Mouse (Mus musculus) heart, adult 2 months (tissue): Measurements from ENCODE around the gene Timm13. TPM values are rescaled to one million over a fixed set of nuclear protein-coding genes. Genes with fewer than 3 reads are reported as not detected.
A peak's percentile ranks its signal among the peaks of the same experiment; 100 is the strongest.

Experiments
- DNase-seq, 2 experiments: peaks; one replicate each; pipeline ENCODE4 v3.0.0; 2021
- H3K27ac ChIP-seq: fragments of 200-600 bp; 2 replicates; pipeline ENCODE4 v1.8.1; 2022
- H3K27me3 ChIP-seq: fragments of 200-500 bp; 2 replicates; pipeline ENCODE4 v1.6.1; 2012; ENCODE audit warnings: mild to moderate bottlenecking, low read length, inconsistent platforms, mixed read lengths; ENCODE audit not compliant: control insufficient read depth, insufficient read depth
- H3K36me3 ChIP-seq: fragments of 200-500 bp; 2 replicates; pipeline ENCODE4 v1.6.1; 2012; ENCODE audit warnings: low read length, inconsistent platforms; ENCODE audit not compliant: control insufficient read depth, insufficient read depth
- H3K4me1 ChIP-seq: fragments of 200-500 bp; 2 replicates; pipeline ENCODE4 v1.6.1; 2011; ENCODE audit warnings: low read length; ENCODE audit not compliant: control insufficient read depth, insufficient read depth
- H3K4me3 ChIP-seq: fragments of 200-600 bp; 2 replicates; pipeline ENCODE4 v1.8.1; 2022
- H3K79me2 ChIP-seq: fragments of 200-500 bp; replicated peaks from 2 replicates; pipeline ENCODE4 v1.6.1; 2012; ENCODE audit warnings: mild to moderate bottlenecking, inconsistent platforms, low read length, moderate library complexity, mixed read lengths; ENCODE audit not compliant: control insufficient read depth, insufficient read depth
- H3K9ac ChIP-seq: fragments of 200-500 bp; 2 replicates; pipeline ENCODE4 v1.6.1; 2012; ENCODE audit warnings: low read depth, mild to moderate bottlenecking, control low read depth, inconsistent platforms, low read length, mixed read lengths
- CTCF ChIP-seq: fragments of 200-600 bp; IDR thresholded peaks from 2 replicates; pipeline ENCODE4 v1.8.1; 2022; ENCODE audit warnings: antibody characterized with exemption, mild to moderate bottlenecking, moderate library complexity
- EP300 ChIP-seq: fragments of 200-500 bp; IDR thresholded peaks from 2 replicates; pipeline ENCODE4 v1.6.1; 2011; ENCODE audit warnings: low read depth, low read length, control low read depth; ENCODE audit not compliant: insufficient read depth
- POLR2A ChIP-seq: fragments of 200-500 bp; IDR thresholded peaks from 2 replicates; pipeline ENCODE4 v1.6.1; 2011; ENCODE audit warnings: mild to moderate bottlenecking, low read depth, low read length, control low read depth; ENCODE audit not compliant: insufficient read depth
- WGBS: fragments of 180-500 bp; shearing (Covaris S2); methylation state at CpG from one replicate; pipeline ENCODE4 v1.1.7; 2018; 5-methylcytosine and 5-hydroxymethylcytosine counted together
- intact Hi-C: fragments of 180-260 bp; cut with DNase I; formaldehyde crosslinking; loops from one replicate; pipeline ENCODE4 v1.15.1; 2025
- polyA plus RNA-seq: library from polyadenylated mRNA; depleted of rRNA; stranded (reverse); fragments of >200 nt; gene quantifications from 2 replicates; pipeline ENCODE4 v1.2.3, GENCODE M21; 2012
- total RNA-seq, 2 experiments: library from RNA; stranded (reverse); gene quantifications; 2 replicates each; pipeline ENCODE4 v1.2.3; 2021

Timm13 gene
- total and polyA plus RNA-seq, 3 experiments = 126 to 188 (median 133) TPM

GRCm38 (mm10) chr10:80946684-80947437 is 46.1 kb upstream of the Timm13 start:
- H3K4me3 ChIP-seq = no peak overlapping the region
- peak overlapping the region; percentile 42; the same call in 1 of the 2 replicates for H3K27ac ChIP-seq
- H3K79me2 ChIP-seq = no peaks in the 10 kb centered on the region
- no peaks in the 10 kb centered on the region for H3K27me3 ChIP-seq
- DNase-seq = no peak
- H3K4me1 ChIP-seq = peaks cover 12% of the 10 kb centered on the region
- intact Hi-C loops = no loop called here
- TF ChIP-seq POLR2A (no peak), CTCF (peak; percentile 57), EP300 (0 out of 2 replicates have a peak, but pooled peaks have one; percentile 10)
- H3K36me3 ChIP-seq = no peaks in the 10 kb centered on the region
- H3K9ac ChIP-seq = no peak overlapping the region
- 70% methylated on average over 14 of the region's 14 CpGs for WGBS

GRCm38 (mm10) chr10:80944231-80944630 is 43.5 kb upstream of the Timm13 start:
- peaks cover 27% of the 10 kb centered on the region for H3K4me1 ChIP-seq
- H3K27ac ChIP-seq = no peak overlapping the region
- no peaks in the 10 kb centered on the region for H3K36me3 ChIP-seq
- no peak for DNase-seq
- H3K27me3 ChIP-seq = no peaks in the 10 kb centered on the region
- intact Hi-C loops = no loop called here
- WGBS = 87% methylated on average over 5 of the region's 5 CpGs
- H3K4me3 ChIP-seq = no peak overlapping the region
- no peak for TF ChIP-seq CTCF
- no peak for TF ChIP-seq EP300
- no peak for TF ChIP-seq POLR2A
- no peaks in the 10 kb centered on the region for H3K79me2 ChIP-seq
- H3K9ac ChIP-seq = no peak overlapping the region

GRCm38 (mm10) chr10:80943701-80944100 is 42.9 kb upstream of the Timm13 start:
- WGBS = 43% methylated on average over 9 of the region's 9 CpGs
- Histone ChIP-seq H3K79me2 (no peaks in the 10 kb centered on the region), H3K27ac (no peak overlapping the region), H3K27me3 (no peaks in the 10 kb centered on the region), H3K36me3 (no peaks in the 10 kb centered on the region), H3K9ac (no peak overlapping the region), H3K4me3 (no peak overlapping the region), H3K4me1 (peaks cover 28% of the 10 kb centered on the region)
- TF ChIP-seq CTCF (no peak), POLR2A (no peak)
- intact Hi-C loops = no loop called here
- no peak for DNase-seq

- no peaks in the 10 kb centered on the region for H3K27me3 ChIP-seq
- no peak for DNase-seq
- H3K27ac ChIP-seq = no peak overlapping the region
- peaks cover 24% of the 10 kb centered on the region for H3K4me1 ChIP-seq
- no peak for TF ChIP-seq EP300
- TF ChIP-seq POLR2A = no peak
- TF ChIP-seq CTCF = no peak
- H3K36me3 ChIP-seq = no peaks in the 10 kb centered on the region
- no peaks in the 10 kb centered on the region for H3K79me2 ChIP-seq
- intact Hi-C loops = no loop called here
- H3K9ac ChIP-seq = no peak overlapping the region
- no peak overlapping the region for H3K4me3 ChIP-seq
- WGBS = 64% methylated on average over 8 of the region's 8 CpGs
Observed at GRCm38 (mm10) chr10:80942919-80943318, 42.1 kb upstream of the Timm13 start.

GRCm38 (mm10) chr10:80940988-80941347 is 40.2 kb upstream of the Timm13 start:
- DNase-seq = no peak
- no peak overlapping the region for H3K4me3 ChIP-seq
- H3K9ac ChIP-seq = peak overlapping the region; percentile 43; the same call in 1 of the 2 replicates
- no peaks in the 10 kb centered on the region for H3K36me3 ChIP-seq
- intact Hi-C loops = no loop called here
- peaks cover 30% of the 10 kb centered on the region for H3K4me1 ChIP-seq
- WGBS = 5% methylated on average over 2 of the region's 2 CpGs
- peak overlapping the region; percentile 92 for H3K27ac ChIP-seq
- TF ChIP-seq CTCF (no peak), POLR2A (peak; percentile 58)
- no peaks in the 10 kb centered on the region for H3K27me3 ChIP-seq
- no peaks in the 10 kb centered on the region for H3K79me2 ChIP-seq

GRCm38 (mm10) chr10:80940320-80940987 is 39.7 kb upstream of the Timm13 start:
- Histone ChIP-seq H3K79me2 (no peaks in the 10 kb centered on the region), H3K27ac (peak overlapping the region; percentile 92), H3K4me3 (no peak overlapping the region), H3K36me3 (no peaks in the 10 kb centered on the region), H3K9ac (peak overlapping the region; percentile 53; the same call in 1 of the 2 replicates), H3K4me1 (peaks cover 31% of the 10 kb centered on the region), H3K27me3 (no peaks in the 10 kb centered on the region)
- WGBS = 12% methylated on average over 8 of the region's 8 CpGs
- intact Hi-C loops = no loop called here
- DNase-seq = peak; percentile 74 to 88
- no peak for TF ChIP-seq CTCF
- TF ChIP-seq EP300 = peak; percentile 72
- no peak; the same call in 1 of the 2 replicates for TF ChIP-seq POLR2A
